Mouse (Mus musculus) cerebellum, adult 11-12 months (tissue): Measurements from ENCODE around the gene Lin52.
"Not testable (repeated sequence)": the region's sequence is repeated elsewhere in the genome, so short reads cannot be mapped to it uniquely, and the experiment has no call there.

Experiments used
- DNase-seq: peaks from one replicate; pipeline ENCODE4 v3.0.0; 2022

Gene Lin52

DNA sequence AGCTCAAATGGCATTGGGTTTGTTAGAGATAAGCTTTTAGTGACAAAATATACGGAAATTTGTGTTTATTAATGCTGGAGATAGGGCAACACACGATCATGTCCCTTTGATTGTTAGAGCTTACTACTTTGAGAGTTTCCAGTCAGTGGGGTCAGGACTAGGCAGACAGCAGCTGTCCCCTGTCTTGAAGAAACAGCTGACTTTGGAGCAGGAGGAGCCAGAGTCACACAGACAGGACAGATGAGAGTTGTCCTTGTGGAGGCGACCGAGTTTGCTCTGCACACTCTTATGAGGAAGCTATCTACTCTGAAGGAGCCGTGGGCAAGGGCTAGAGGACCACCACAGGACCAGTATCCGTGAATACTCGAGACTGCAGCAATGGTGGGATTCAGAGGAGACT lies 27.7 kb downstream of the Lin52 start:
- no peak for DNase-seq

DNA sequence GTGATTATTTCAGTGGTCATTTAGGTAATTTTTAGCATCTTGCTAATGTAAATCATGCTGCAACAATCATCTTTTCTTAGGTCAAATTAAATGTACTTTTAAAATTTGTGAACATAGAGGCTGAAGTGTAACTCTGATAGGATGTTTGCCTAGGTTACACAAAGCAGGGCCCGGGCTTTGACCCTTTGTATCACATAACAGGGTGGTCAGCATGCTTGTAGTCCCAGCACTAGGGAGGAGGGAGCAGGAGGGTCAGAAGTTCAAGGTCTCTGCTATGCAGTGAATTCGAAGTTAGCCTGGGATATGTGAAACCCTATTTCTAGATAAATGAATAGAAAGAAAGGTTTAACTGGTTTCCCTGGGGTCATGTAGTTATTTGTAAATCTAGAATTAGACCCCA lies 30.0 kb downstream of the Lin52 start:
- DNase-seq, result no peak

DNA sequence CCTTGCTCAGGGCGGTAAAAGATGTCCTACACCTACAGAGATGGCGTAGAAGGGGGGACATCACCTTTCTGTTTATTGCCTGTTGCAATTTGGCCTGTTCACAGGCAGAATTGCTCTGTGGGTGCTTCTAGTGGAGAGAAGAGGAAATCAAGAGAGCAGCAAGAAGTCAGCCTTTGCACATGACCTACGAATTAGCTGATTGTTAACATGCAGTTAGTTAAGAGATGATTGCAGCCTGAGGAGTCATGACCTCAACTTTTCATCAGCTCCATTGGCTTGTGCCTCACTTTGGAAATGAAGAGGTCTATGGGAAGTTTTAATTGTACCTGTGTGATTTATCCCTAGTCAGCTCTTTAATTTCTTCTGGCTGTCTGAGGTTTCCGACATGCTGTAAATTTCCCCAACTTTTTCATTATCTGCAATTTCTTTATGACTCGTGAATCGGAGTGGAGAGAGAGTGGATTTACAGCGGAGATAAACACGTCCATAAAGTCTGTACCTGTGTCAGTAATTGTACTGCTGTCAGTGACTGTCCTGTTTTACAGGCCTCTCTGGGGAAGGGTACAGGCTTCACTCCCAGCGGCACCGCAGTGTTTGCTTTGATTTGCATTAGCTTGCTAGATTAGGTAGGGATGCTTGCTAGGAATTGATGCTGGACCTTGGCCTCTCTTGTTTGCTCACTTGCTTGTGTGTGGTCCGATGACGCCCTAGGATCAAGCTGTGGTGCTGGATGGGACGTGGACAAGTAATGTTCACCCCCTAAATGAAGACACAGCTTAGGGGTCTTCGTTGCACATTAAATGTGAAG lies 31.8 kb downstream of the Lin52 start:
- DNase-seq, result no peak

DNA sequence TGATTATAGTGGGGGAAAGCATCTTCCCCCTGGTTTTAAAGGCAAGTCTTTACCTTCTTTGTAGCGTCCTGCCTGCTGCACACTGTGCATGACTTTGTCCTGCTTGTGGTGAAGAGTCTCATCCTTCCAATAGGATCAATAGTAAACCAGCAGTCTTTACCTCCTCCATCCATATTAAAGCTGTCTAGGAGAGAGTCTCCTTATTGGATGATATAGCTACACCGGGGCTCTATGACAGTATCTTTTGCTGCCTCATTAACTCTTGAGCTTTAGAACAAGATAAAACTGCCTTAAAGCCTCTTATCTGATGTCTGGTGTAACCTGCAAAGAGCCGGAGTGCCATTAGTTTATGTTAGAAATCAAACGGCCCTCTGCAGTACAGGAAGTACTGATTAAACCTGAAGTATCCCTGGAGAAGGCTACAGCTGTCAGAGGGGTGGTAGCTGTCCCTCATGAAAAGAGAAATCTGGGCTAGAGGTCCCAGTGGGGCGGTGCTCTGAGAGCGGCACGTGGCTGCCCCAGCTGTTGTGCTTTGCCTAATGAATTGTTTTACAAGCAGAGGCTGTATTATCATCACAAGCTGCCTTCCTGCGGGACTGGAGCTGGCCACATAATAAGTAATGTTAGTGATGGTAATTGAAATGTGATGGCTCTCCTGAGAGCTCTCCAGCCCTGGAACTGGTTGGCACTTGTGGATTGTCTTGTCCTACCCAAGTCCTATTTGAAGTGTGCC lies 36.3 kb downstream of the Lin52 start:
- no peak for DNase-seq

DNA sequence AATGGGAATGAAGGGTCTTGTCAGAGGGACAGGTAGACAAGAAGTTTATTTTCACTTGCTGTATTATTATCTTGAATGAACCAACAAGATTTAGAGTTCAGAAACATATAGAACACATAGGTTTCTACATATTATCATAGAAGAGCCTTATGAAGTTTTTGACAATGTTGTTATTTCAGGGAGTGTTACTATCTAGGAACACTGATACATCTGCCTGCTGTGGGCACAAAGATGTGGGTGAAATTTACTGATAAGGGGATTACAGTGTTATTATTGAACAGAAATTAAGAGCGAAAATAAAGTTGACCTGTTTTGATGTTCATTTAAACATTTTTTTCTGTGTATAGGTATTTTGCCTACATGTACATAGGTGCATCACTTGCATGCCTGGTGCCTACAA lies 45.6 kb downstream of the Lin52 start:
- no peak for DNase-seq

DNA sequence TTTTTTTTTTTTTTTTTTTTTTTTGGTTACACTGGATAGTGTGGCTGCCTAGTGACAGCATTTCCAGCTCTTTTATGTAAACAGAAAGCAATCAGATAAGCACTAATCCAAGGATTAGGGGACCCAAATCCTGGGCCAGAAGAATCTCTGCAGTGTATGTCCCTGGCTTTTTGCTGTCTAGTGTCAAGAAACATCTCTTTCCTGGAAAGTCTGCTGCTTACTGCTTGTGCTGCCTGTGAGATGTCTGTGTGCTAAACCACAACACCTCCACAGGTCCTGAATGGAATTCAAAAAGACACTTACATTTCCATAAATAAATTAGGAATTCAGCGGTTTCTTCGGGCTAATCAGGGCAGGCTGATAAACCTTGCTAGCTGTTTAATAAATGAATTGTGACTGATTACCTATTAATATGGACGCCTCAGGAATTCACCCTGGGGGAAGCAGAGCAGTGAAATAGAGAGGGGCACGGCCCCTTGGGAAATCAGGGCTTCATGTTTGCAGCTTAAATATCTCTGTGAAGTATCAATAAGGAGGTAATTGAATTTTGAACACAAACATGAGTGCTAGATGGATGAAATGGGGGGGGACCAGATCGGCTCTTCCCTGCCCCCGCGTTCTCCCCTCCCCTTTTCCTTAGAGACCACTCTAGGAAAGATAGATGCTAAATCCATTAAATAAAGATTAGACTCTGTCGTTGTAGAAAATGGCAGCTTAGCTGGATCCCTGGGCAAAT lies 49.5 kb downstream of the Lin52 start:
- no peak for DNase-seq

DNA sequence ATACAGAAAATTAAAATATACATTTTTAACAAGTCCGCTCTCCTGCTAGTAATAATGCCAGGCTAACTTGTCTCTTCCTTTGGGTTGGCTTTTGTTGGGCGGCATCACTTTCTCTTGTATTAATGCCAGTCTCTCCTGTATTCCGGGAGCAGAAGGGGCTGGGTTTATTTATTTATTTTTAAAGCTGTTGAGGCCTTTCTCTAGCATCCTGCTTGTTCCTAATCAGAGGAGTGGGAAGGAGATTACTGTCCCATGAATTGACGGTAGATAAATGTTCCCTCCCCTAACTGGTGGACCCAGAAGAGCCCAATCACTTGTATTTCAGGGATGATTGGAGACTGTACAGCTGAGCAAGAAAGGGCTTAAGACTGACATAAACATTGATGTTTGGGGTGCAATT lies 50.1 kb downstream of the Lin52 start:
- no peak for DNase-seq

DNA sequence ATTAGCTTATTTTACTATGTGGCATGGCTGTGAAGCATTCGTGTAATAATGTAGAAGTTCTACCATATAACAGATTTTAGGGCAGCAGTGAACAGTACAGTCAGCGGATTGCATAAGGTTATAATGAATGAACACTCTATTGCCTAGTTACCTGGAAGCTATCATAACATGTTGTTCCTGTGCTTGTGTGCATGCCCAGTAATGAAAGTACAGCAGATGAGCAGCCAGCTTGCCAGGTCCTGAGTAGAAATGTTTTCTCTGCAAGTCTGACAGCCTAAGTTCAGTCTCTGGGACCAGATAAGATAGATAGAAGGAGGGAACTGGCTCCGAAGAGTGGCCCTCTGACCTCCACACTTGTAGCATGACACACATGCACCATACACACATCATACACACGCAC lies 55.6 kb downstream of the Lin52 start:
- DNase-seq, result no peak

DNA sequence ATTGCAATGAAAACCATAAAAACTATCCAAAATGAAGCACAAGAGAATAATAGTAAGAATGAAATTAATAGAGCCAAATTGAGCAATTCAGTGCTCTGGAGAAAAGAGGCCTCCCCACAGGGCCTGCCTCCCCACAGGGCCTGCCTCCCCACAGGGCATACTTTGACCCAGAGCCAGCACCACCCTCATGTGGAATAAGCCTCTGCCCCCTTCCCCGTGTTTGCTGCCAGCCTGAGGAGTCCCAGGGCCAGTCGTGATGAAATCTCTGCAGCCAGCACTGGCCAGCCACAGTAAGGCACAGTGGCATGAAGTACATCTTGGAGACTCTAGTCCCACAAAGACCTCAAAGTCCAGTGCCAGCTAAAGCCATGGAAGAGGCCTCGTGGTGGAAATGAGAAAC lies 60.8 kb downstream of the Lin52 start:
- no peak for DNase-seq

DNA sequence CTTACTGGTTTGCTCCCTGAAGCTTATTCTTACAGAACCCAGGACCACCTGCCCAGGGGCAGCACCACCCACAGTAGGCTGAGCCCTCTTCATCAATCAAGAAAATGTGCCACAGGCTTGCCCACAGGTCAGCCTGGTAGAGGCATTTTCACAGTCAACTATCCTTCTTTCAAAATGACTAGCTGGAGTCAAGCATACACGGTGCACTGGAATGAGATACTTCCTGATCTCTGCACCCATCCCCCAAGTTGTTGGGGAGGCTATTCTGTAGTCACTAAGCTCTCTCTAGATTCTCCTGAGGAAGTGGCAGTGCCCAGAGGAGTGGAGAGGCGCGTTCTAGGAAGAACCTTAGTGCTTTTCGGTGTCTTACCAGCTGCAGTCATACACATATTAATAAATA lies 64.3 kb downstream of the Lin52 start:
- DNase-seq, result no peak

DNA sequence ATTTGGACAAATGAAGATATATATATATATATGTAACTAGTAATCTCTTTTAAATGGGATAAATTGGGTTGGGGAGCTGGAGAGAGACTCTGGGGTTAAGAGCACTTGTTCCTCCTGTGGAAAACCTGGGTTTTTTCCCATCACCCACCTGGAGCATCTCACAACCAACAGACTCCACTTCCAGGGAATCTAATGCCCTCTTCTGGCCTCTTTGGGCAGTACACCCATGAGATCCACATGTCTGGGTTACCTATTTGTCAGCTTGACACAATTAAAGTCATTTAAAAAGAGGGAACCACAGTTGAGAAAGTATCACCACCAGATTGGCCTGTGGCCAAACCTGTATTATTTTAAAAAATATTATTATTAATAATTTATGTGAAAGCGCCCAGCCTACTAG lies 65.4 kb downstream of the Lin52 start:
- no peak for DNase-seq

DNA sequence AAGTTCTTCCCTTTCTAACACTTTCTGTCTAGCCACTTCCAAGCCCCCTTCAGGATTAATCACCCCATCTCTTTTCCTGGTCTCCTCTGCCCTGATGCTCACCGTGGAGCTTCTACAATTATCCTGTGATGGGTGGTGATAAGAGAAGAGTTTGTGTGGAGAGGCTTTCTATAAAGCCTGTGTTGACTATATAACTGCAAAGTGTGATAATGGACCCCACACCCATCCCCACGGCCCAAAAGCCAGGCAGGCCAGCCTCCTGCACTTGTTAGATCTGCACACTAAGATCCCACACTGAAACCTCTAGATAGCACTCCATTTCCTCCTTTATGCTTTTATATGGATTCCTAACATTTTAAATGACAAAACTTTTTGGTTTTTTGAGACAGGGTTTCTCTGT lies 66.8 kb downstream of the Lin52 start:
- no peak for DNase-seq

DNA sequence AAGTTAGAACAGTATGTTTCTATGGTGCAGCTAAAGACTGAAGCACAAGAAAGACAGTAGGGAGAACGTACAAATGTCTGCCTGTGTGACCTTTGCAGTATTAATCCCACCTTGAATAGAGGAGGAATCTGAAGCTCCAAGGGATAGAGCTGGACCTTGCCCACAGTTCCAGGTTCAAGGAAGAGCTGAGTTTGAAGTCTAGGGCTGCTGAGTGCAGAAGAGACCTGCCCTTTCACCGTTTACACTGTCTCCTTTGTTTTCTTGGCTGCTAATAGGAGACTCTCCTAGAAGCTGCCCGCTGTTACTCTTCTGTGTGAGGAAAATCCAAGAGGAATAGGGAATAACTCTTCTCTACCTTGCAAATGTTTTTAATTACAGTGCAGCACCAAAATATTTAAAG lies 72.5 kb downstream of the Lin52 start:
- DNase-seq, result no peak

DNA sequence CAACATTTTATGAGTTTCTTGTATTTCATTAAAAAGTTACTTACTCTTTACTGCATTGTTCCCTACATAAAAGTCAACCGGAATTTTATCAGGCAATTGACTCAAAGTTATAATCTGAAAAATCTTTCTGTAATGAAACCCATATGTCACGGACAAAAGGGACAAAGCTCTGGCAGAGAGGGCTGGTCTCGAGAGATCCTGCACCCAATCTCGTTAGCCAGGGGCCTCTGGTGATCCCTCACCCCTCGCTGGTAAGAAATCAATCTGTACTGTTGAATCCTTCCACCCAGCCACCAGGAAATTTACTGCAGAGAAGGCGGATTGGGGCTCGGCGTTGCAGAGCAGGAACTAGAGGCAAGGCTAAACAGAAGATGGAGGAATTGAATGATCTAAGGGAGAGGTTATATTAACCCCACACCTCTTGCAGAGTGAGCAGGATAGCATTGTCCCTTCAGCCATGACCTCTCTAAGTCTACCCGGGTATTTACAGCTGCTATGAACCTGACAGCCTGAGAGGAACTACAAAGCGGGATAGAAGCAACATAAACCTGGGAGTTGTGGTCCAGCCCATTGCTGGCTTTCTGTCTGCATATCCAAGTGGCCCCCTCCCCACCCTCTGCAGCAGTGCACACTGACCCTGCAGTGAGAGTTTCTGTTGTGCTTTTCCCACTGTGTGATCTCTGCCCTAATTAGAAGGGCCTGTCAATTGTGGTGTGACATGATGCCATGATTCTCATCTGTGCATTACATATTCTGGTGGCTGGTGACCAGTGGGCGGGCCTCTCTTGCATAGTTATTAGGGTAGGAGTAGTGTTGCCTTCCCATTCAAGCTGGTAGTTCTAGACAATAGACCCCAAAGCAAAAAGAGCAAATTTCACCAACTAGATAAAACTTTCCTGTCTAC lies 73.2 kb downstream of the Lin52 start:
- no peak for DNase-seq

DNA sequence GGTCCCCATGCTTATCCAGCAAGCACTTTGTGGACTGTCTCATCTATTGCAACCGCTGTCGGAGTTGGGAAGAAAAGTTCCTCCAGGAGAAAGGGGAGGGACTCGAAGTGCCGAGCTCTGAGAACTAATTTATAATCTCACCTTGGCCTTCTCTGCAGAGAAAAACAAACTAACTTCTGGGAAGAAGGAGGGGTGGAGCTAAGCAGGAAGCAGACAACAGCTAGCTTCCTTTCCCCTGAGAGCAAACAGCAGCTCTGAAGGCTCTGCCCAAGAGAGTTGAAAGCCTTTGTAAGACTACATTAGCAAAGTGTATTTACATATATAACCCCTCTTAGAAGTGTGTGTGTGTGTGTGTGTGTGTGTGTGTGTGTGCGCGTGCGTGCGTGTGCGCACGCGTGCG lies 74.2 kb downstream of the Lin52 start:
- DNase-seq, result no peak

DNA sequence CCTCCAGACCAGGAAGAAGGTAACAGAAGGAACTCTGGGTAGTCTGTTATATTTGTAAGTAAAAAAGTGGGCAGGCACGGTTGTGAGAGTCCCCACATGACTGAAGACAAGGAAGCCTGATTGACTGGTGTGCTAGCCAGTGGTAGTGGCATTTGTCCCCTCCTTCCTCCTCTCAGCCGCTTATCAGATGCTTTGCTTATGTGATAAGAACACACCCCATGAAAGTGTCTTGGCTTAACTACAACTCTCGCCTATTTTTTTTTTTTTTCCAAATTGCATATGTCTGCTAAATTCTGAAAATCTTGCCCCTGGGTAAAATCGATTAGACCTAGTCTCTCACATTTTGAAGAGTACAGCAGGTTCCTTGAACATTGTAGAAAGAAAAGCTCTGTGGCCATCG lies 79.2 kb downstream of the Lin52 start:
- DNase-seq, result no peak

DNA sequence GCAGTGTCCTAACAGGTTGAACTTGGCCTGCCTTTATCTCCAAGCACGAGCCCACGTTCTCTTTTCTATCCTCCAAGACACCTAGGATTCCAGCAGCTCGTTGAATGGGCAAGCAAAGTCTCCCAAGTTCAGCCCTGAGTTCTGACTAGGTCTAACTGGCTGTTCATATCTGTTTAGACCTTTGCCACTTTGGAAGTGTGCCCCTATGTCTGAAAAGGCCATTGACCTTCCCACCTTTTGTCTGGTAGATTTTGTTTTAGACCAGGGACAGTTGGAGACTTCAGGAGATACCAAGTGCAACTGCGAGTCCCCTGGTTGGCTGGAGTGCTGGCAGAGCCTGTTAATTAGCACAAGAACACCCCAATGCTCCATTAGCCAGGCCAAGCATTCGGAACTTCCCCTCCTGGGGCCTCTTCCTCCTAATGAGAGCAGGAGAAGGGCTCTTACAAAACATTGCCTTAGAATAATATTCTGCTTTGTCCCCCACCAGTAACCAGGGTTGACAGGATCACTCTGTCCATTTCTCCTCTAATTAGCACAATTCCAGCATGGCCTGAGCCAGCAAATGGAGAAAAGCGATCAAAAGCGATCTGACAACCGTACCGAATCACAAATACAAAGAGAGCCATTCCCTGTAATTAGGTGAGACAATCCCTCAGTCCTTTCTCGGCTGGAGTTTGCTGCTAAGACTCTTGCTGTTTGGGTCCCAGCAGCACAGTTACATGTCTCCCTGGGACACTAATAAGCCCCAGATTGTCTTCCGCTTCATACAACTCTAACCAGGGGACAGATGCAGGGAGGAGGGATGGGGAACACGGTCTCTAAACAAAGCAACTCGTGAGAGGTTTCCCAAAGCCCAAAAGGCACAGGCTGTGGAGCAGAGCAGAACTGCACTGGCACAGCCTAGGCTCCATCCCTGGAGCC lies 80.9 kb downstream of the Lin52 start:
- DNase-seq, result no peak

DNA sequence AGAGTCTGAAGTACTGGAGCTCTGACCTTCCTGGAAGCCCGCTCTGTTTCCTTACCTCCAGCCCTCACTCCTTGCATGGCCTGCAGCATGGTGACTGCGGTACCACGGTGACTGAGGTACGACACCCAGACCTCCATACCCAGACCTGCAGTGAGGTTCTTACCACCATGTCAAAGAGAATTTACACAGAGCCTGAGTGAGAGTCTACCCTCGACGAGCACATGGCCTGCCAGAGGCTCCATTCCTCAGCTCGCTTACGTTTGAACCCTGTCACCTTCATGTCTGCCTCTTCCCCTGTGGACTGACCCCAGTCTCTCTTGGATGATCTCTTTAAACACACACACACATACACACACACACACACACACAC lies 81.6 kb downstream of the Lin52 start:
- no peak for DNase-seq

DNA sequence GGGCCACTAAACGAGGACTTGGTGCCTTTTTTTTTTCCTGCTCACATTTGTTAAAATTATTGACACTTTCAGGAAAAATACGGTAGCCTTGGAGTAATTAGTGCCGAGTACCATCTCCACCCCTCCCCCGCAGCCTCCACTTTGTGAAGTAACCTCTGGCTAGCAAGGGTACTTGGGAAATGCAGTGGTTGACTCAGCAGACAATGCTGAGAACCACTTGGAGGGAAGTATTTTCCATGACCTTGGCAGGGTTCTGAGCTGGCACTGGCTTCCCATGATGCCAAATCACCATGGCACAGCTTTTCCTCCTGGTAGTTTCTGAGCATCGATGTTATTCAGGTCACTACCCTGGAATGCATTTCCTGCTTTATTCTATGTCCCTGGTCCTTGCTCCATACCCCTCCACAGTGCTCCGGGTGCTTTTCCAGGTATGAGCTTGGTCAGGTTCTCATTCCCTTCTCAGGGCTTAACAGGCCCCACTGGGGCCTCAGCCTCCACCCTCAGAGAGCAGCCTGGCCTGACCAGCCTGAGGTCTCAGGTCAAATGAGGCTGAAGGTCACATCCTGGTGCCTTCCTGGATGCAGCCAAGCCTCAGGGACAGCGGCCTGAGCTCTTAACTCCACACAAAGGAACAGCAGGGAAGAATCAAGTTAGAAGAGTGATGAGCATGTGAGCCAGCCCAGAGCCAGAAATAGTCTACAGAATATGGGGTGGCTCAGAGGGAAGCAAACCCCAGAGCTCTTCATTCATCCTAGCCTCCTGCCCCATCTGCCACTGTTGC lies 82.7 kb downstream of the Lin52 start:
- DNase-seq, result no peak

DNA sequence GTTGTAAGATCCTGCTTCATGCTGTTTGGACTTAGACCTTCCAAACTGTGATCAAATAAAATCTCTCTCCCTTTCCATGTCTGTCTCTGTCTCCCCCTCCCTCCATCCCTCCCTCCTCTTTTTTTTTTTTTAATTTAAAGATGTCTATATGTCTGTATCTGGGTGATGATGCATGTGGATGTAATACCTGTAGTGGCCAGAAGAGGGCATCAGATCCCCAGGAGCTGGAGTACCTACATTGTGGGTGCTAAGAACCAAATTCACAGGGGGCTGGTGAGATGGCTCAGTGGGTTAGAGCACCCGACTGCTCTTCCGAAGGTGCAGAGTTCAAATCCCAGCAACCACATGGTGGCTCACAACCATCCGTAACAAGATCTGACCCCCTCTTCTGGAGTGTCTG lies 88.3 kb downstream of the Lin52 start:
- not testable (repeated sequence) for DNase-seq

DNA sequence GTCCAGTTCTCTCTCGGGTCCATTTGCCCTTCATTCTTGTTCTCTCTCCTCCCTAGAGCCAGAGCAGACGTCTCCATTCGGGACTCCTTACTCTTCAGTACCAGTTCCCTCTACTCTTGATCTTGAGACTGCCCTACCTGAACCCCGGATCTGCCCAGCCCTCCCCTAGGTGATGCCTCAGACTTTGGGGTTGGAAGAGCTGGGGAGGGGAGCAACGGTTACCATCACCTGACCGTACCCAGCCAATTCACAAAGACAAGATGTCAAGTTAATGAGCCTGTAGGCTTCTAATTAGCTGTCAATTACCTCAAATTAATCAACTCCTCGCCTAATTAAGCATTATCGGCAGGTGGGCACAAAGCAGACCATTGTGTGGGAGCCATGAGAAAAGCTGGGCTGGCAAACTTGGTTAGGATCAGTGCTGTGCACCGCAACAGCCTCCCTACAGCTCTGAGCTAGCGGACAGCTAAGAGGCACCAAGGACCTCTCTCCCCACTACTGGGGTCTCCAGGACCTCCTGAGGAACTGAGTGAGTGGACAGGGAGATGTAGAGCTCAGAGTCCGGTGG lies 90.3 kb downstream of the Lin52 start:
- DNase-seq, result no peak
